Mouse (Mus musculus): ENCODE data around the gene Haus2. TPM values are rescaled to one million over a fixed set of nuclear protein-coding genes. Genes with fewer than 3 reads are reported as not detected.
"Not testable (repeated sequence)": the region's sequence is repeated elsewhere in the genome, so short reads cannot be mapped to it uniquely, and the experiment has no call there.

The Haus2 gene
- polyA plus RNA-seq, 1 experiment = 5.0 TPM

DNA sequence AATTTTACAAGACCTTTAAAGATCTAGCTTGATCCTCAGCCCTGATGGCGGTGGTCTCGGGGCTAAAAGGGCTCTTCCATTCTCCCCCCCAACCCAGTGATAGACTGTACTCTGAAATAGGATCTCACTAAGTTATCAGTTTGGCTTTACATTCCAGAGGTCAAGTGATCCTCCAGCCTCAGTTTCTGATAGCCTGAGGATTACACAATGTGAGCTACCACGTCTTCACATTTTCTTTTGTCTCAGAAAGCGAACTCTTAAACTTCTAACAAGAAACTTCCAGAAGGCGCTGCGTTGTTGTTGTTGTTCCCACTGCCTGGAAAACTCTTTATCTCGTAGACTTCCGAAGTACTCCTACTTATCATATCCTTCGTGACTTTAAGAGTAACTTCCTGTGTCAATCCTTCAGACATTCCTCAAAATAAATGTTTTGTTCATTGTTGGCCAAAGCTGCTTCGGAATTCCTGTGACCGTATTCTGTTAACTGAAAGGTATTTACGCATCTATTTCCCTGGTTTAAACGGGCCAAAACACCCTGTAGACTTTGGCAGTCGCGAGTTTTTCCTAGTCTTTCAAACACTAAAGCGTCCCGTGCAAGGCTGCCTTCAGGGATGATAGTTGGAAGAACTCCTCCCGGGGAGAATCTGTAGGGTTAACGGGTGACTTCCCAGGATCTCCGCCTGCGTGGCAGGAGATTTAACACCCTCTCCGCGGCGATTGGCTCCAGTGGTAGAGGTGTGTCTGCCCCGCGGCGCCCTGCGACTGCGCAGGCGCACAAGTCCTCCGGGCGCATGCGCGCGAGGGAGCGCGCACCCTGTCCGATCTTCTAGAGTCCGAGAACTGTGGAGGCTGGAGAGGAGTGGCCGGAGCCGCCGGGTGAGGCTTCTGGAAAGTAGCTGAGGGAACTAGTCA is 42.0 kb upstream of the Haus2 start, which contains the start of gene Snap23:
TSS of gene Snap23 (plus strand) at position 786 of the 912 bp plus-strand sequence.
- Histone ChIP-seq H3K27me3 (ENCODE audit: control insufficient read depth, insufficient read depth, low read length) (no peaks in the 10 kb centered on the region), H3K4me3 (ENCODE audit: control insufficient read depth, low read depth, low read length) (peak within 1 kb of the TSS; percentile 86), H3K4me1 (ENCODE audit: control insufficient read depth, insufficient read depth, low read length) (peaks cover 2% of the 10 kb centered on the region), H3K36me3 (ENCODE audit: control insufficient read depth, insufficient read depth, low read length) (no peaks in the 10 kb centered on the region), H3K27ac (ENCODE audit: control insufficient read depth, insufficient read depth, low read depth, low read length) (peak within 1 kb of the TSS; percentile 90)
- TF ChIP-seq CTCF (IDR thresholded peaks at IDR 0.05; ENCODE audit: control insufficient read depth, insufficient read depth, insufficient replicate concordance, low read depth, low read length) = no peak
- TF ChIP-seq POLR2A (IDR thresholded peaks at IDR 0.05; ENCODE audit: control insufficient read depth, low read depth, low read length) = peak; percentile 94

DNA sequence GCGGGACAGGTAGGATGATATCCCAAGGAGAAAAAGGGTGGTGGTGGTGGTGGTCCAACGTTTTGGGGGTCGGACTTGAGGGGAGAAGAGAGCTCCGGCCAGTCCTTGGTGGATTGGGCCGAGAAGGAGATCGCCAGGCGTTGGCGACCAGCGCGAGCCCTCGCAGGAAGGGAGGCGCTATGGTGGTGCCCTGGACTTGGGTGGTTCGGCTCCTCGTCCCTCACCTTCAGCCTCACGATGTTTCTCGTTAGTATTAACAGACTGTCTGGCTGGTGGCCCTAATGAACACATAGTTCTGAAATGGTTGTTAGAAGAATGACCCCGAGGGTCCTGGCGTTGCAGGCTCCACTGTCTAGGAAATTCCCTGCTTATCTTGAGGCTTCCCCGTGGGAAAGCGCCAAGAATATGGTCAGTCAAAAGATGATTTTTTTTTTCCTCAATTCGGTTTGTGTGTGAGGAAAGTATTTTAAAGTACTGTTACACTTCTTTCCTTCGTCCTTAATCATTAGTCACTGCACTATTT is 41.3 kb upstream of the Haus2 start:
- H3K27me3 ChIP-seq (ENCODE audit: control insufficient read depth, insufficient read depth, low read length) = no peaks in the 10 kb centered on the region
- H3K27ac ChIP-seq (ENCODE audit: control insufficient read depth, insufficient read depth, low read depth, low read length) = peak overlapping the region; percentile 82
- H3K4me1 ChIP-seq (ENCODE audit: control insufficient read depth, insufficient read depth, low read length) = peaks cover 2% of the 10 kb centered on the region
- peak overlapping the region; percentile 86 for H3K4me3 ChIP-seq (ENCODE audit: control insufficient read depth, low read depth, low read length)
- TF ChIP-seq POLR2A (IDR thresholded peaks at IDR 0.05; ENCODE audit: control insufficient read depth, low read depth, low read length) (no peak), CTCF (IDR thresholded peaks at IDR 0.05; ENCODE audit: control insufficient read depth, insufficient read depth, insufficient replicate concordance, low read depth, low read length) (no peak)
- H3K36me3 ChIP-seq (ENCODE audit: control insufficient read depth, insufficient read depth, low read length) = no peaks in the 10 kb centered on the region

DNA sequence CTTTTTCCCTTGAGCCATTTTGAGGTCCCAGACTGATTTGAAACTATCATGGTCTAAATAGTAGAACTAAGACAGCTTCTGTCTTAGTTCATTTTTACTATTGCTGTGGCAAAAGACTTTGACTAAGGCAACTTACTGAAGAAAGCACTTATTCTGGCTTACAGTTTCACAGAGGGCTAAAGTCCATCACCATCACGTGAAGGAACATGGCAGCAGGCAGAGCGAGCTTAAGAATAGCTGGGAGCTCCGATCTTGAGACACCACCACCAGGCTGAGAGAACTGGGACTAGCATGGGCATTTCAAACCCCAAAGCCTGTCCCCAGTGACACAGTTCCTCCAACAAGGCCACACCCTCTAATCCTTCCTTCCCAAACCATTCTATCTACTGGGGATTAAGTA is 38.1 kb upstream of the Haus2 start:
- no peak overlapping the region for H3K27ac ChIP-seq (ENCODE audit: control insufficient read depth, insufficient read depth, low read depth, low read length)
- TF ChIP-seq POLR2A (IDR thresholded peaks at IDR 0.05; ENCODE audit: control insufficient read depth, low read depth, low read length) (no peak), CTCF (IDR thresholded peaks at IDR 0.05; ENCODE audit: control insufficient read depth, insufficient read depth, insufficient replicate concordance, low read depth, low read length) (no peak)
- H3K27me3 ChIP-seq (ENCODE audit: control insufficient read depth, insufficient read depth, low read length) = no peaks in the 10 kb centered on the region
- peaks cover 2% of the 10 kb centered on the region for H3K4me1 ChIP-seq (ENCODE audit: control insufficient read depth, insufficient read depth, low read length)
- no peak overlapping the region for H3K4me3 ChIP-seq (ENCODE audit: control insufficient read depth, low read depth, low read length)
- no peaks in the 10 kb centered on the region for H3K36me3 ChIP-seq (ENCODE audit: control insufficient read depth, insufficient read depth, low read length)

DNA sequence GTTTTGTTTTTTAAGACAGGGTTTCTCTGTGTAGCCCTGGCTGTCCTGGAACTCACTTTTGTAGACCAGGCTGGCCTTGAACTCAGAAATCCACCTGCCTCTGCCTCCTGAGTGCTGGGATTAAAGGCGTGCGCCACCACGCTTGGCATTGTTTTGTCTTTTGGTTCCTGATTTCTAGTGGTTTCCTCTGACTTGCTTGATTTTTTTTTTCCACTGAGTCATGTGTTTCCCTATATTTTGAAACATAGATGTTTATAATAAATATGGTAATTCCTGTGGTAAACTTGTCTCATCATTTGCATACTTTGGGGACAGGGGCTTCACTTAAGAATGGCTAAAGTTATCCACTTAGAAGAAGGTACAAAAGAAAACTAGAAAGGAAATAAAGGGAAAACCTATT is 37.0 kb upstream of the Haus2 start:
- H3K4me3 ChIP-seq (ENCODE audit: control insufficient read depth, low read depth, low read length); H3K27me3 ChIP-seq (ENCODE audit: control insufficient read depth, insufficient read depth, low read length); H3K36me3 ChIP-seq (ENCODE audit: control insufficient read depth, insufficient read depth, low read length); H3K27ac ChIP-seq (ENCODE audit: control insufficient read depth, insufficient read depth, low read depth, low read length); H3K4me1 ChIP-seq (ENCODE audit: control insufficient read depth, insufficient read depth, low read length): not testable (repeated sequence)

DNA sequence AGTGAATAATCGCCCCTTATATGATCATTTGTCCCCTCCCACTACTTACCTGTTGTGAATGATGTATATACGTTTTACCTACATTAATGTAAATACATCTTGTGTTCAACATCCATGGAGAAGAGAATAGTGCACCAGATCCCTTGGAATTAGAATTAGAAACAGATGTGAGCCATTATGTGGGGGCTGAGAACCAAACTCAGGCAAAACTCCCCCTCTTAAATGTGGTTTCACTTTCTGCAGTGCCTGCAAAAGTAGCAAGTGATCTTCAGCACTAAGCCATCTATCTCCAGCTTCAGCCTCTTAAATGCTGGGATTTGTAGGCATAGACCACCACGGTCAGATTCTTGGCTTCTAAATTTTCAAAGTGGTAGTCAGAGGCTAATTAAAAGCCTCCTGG is 34.1 kb upstream of the Haus2 start:
- Histone ChIP-seq H3K4me3 (ENCODE audit: control insufficient read depth, low read depth, low read length) (no peak overlapping the region), H3K27ac (ENCODE audit: control insufficient read depth, insufficient read depth, low read depth, low read length) (no peak overlapping the region), H3K36me3 (ENCODE audit: control insufficient read depth, insufficient read depth, low read length) (no peaks in the 10 kb centered on the region), H3K4me1 (ENCODE audit: control insufficient read depth, insufficient read depth, low read length) (no peaks in the 10 kb centered on the region), H3K27me3 (ENCODE audit: control insufficient read depth, insufficient read depth, low read length) (no peaks in the 10 kb centered on the region)
- TF ChIP-seq POLR2A (IDR thresholded peaks at IDR 0.05; ENCODE audit: control insufficient read depth, low read depth, low read length) = no peak
- TF ChIP-seq CTCF (IDR thresholded peaks at IDR 0.05; ENCODE audit: control insufficient read depth, insufficient read depth, insufficient replicate concordance, low read depth, low read length) = no peak

DNA sequence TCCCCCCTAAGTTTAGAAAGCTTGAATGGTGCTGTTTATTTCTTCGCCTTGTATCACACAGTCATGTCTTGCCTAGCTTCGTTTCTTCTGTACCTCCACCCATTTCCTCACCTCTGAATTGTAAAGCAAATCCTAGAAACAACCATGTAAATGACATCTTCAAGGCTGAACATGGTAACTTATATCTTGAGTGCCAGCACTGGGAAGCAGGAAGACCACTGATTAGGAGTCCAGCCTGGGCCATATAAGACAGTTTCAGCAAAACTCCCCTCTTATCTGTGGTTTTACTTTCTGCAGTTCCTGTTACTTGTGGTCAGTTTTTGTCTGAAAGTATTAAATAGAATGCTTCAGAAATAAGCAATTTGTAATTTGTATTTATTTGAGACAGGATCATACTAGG is 33.2 kb upstream of the Haus2 start:
- H3K27ac ChIP-seq (ENCODE audit: control insufficient read depth, insufficient read depth, low read depth, low read length) = no peak overlapping the region
- no peak for TF ChIP-seq CTCF (IDR thresholded peaks at IDR 0.05; ENCODE audit: control insufficient read depth, insufficient read depth, insufficient replicate concordance, low read depth, low read length)
- no peak for TF ChIP-seq POLR2A (IDR thresholded peaks at IDR 0.05; ENCODE audit: control insufficient read depth, low read depth, low read length)
- no peaks in the 10 kb centered on the region for H3K36me3 ChIP-seq (ENCODE audit: control insufficient read depth, insufficient read depth, low read length)
- no peak overlapping the region for H3K4me3 ChIP-seq (ENCODE audit: control insufficient read depth, low read depth, low read length)
- H3K27me3 ChIP-seq (ENCODE audit: control insufficient read depth, insufficient read depth, low read length) = no peaks in the 10 kb centered on the region
- H3K4me1 ChIP-seq (ENCODE audit: control insufficient read depth, insufficient read depth, low read length) = no peaks in the 10 kb centered on the region

DNA sequence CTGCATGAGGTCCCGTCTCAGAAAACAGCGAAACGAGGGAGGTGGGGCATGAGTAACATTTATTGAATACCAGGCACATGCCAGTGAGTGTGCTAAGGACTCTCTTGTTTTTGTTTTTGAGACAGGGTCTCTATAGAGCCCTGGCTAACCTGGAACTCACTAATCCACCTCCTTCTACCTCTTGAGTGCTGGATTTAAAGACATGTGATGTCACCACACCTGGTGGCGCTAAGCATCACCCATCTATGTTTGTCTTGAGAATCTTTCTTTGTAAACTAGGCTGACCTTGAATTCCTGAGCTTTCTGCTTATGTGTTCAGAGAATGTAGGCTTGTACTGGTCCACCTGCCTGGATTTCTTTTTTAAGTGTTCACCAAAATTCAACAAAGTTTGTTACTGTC is 31.4 kb upstream of the Haus2 start:
- Histone ChIP-seq H3K4me1 (ENCODE audit: control insufficient read depth, insufficient read depth, low read length) (no peaks in the 10 kb centered on the region), H3K4me3 (ENCODE audit: control insufficient read depth, low read depth, low read length) (no peak overlapping the region), H3K27me3 (ENCODE audit: control insufficient read depth, insufficient read depth, low read length) (no peaks in the 10 kb centered on the region), H3K27ac (ENCODE audit: control insufficient read depth, insufficient read depth, low read depth, low read length) (no peak overlapping the region), H3K36me3 (ENCODE audit: control insufficient read depth, insufficient read depth, low read length) (no peaks in the 10 kb centered on the region)
- TF ChIP-seq CTCF (IDR thresholded peaks at IDR 0.05; ENCODE audit: control insufficient read depth, insufficient read depth, insufficient replicate concordance, low read depth, low read length) = no peak
- no peak for TF ChIP-seq POLR2A (IDR thresholded peaks at IDR 0.05; ENCODE audit: control insufficient read depth, low read depth, low read length)

All from testis, adult 2 months (tissue).